Mouse (Mus musculus) layer of hippocampus, adult 11-12 months (tissue): Measurements from ENCODE around the gene Slc22a5.
A peak's percentile ranks its signal among the peaks of the same experiment; 100 is the strongest.
"Not testable (repeated sequence)": the region's sequence is repeated elsewhere in the genome, so short reads cannot be mapped to it uniquely, and the experiment has no call there.

Experiments used
- DNase-seq: peaks from one replicate; pipeline ENCODE4 v3.0.0; 2022; ENCODE audit warnings: low spot score

The Slc22a5 gene

DNA sequence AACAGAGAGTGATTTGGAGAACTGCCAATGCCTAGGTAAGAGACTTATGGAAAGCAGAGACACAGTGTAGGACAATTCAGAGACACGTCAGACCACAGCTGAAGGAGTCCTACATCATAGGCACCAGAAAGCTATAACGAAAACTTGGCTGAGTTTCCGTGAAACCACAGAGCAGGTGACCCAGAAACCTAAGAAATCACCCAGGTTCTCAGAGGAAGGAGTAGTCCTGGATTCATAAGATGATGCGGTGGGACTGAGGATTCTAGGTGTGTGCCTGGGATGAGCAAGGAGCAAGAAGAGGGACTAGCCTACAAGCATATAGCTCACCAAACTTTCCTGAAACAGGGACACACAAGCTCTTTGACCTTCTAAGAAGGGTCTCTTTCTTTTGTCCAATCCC, 3.2 kb downstream of the Slc22a5 start:
- DNase-seq, result no peak

DNA sequence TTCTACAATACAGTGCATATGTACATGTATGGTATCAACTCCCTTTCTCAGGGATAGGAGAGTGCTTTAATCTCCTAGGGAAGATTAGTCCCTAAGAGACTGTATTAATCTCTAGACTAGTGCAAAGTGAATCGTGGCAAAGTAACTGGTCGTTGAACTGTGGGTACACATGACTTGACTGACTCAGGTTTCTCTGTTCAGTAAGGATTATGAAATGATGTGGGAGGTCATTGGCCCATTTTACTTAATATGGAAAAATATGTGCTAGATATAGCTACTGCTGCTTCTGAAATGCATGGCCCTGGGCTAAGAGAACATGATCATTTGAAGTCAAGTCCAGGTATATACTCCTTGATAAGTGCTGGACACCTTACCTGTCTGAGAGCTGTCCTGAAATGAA, 8.2 kb downstream of the Slc22a5 start:
- DNase-seq, result no peak

DNA sequence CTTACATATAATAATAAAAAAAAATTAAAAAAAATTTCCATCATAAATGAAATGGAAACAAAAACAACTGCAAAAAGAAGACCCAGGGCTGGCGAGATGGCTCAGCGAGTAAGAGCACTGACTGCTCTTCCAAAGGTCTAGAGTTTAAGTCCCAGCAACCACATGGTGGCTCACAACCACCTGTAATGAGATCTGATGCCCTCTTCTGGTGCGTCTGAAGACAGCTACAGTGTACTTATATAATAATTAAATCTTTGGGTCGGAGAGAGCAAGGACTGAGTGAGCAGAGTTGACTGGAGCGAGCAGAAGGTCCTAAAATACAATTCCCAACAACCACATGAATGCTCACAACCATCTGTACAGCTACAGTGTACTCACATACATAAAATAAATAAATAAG, 13.4 kb downstream of the Slc22a5 start:
- DNase-seq, result not testable (repeated sequence)

DNA sequence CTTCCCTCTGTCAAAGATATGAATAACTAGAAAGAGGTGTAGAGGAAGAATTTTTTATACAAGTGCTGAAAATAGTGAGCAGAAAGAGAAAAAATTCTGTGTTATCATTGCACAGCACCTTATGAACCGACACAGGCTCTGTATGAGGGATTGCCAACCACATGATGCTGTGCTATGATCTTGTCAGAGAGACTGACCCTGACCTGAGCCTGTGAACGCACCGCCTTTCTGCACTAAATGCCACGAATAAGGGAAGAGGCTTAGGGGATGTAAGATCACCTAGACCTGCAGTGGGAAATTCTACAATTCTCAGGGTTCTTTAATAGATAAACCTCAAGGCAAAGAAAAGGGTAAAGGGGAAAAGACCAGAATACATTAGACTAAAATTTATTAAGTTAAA, 15.0 kb downstream of the Slc22a5 start:
- no peak for DNase-seq

DNA sequence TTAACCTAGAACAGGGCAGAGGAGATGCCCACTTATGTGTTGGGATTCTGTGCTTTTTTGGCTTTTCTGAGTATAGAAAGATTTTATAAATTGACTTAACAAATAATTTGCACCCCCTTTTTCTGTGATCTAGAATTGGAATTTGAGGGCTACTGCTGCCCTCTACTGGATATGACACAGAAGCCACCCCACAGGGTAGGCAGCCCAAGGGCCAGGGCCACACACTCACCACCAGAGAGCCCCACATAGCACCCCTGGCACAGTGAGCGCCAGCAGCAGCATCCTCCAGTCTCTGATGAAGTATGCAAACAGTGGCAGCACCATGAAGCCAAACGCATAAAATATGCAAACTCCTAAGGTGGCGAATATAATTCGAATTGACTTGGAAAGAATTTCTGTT, 16.8 kb downstream of the Slc22a5 start:
- DNase-seq, result no peak

DNA sequence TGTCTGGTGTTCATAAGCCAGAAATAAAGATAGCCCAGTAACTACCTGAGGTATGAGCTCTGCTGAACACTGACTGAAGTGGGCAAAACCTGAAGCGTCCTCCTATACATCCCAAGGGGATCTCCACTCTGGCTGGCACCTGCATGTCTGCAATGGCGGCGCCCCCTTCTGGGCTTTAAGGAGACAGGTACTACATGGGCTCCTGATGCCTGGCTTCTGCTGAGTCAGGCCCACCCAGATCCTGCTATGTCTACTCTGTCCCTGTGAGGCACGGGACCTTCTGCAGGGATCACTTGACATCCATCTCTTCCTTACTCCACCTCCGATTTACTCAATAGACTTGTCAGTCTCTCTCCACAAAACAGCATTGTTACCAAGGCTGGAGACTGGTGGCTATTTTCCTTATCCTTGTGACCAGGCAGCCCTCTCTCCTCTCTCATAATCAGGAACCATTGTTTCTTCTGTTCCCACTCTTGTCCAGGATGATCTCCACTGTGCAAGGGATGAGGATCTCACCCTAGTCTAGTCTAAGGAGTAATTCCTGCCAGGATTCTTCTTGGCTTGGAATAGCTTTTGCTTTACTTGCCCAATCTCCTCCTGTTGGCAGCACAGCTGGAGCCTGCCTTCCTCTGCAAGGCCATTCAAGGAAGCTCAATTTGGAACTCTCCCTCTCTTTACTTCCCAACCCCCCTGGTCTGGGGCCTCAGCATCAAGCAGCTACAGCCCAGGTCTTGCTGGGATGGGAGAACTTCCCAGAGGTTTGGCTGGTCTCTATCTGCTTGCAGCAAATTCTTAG, 17.4 kb downstream of the Slc22a5 start:
- DNase-seq, result not testable (repeated sequence)

DNA sequence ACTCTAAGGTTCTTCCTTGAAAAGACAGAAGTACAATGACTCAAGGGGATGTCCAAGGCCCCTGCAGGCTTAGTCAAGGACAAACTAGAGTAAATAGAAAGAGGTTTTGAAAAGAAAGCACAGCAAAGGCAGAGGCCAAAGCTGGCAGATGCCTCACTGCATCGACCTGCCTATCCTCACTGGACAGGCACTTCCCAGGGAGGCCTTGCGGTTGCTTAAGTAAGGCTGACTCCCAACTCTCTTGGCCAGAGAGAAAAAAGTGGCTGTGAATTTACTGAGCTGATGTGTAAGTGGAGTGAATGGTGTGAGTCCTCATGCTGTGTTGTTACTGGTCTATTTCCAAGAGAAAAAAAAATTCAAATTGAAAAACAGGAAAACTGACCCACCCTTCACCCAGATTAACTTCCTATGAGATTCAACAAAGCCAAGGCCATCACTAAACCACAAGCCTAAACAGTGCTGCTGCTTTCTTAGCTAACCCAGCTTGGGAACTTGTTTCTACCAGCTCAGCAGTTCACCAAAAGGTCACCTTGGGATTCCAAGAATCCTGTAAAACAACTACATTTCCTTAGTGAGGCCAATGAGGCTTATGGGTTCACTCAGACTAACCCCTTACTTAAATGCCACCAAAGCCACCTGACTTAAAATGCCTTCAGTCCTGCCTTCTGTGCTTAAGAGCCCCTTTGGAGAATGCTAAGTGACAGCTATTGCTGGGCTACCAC, 19.5 kb downstream of the Slc22a5 start:
- no peak for DNase-seq

DNA sequence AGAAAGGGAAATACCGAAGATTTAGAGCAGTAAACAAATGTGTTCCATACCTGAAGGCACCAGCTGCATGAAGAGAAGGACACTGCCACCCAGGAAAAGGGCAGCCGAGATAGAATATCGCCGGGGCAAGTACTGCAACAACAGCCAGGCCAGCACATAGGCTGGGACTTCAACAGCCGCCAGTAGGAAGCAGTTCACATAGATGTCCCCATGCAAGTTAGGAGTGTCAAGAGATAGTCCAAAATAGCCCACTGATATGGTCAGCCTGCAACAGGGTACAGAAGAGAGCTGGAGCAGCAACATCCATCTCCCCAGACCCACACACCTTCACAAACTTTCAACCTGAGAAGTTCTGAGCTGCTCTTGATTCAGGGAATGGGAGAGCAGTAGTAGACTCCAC, 22.3 kb downstream of the Slc22a5 start:
- DNase-seq, result no peak

DNA sequence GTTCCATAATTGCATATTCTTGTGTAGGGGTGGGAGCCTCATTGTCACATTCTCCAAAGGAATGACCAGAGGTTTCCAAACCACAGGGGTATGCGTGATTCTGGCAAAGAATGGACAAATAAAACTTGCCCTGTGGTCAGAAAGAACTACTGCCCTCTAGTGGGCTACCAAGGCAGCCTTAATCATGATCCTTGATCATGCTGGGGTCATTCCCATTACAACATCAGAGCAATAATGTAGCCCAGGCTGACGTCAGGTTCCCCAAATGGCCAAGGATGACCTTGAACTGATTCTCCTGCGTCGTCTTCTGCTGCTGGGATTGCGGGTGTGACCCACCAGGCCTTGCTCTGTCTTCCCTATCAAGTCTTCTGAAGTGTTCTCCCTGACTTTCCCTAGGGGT, 23.1 kb downstream of the Slc22a5 start:
- not testable (repeated sequence) for DNase-seq

DNA sequence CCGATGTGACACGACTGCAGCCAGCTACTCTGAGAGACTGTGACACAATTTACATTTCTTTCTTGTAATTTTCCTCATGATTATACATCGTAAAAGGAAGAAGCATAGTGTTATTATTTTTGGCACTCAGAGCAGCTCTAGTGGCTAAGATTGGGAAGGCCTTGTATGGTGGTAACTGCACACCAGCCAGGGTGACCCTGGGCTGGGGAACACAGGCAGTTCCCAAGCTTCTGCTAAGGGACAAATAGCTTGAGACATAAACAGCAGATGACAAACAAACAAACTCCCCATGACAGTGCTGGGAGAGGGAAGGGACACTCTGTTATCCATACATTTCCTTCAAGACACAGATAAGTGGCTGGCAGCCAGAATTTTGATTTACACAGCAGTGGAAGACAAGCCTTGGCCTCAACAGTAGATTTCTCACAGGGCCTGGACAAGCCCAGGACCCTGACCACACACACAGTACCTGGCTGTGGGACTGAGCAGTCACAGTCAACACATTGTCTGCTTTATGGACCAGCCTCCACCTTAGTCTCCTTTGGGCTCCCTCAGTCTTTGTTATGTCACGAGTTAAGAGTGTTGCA, 26.6 kb downstream of the Slc22a5 start:
- not testable (repeated sequence) for DNase-seq

DNA sequence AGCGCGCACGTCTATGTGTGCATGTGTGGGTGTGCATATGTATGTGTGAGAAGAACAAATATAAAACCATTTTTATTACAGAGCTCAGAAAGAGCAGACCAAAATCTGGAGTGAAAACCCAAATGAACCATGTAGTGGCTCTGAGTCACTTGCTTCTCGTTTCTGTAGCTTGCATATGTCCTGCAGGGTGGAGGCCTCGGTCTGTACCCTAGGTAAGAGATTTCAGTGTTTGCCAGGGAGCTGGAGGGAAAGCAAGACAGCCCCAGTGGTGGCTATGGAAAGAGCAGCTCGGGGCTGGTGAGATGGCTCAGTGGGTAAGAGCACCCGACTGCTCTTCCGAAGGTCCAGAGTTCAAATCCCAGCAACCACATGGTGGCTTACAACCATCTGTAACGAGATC, 30.5 kb downstream of the Slc22a5 start:
- DNase-seq, result not testable (repeated sequence)

DNA sequence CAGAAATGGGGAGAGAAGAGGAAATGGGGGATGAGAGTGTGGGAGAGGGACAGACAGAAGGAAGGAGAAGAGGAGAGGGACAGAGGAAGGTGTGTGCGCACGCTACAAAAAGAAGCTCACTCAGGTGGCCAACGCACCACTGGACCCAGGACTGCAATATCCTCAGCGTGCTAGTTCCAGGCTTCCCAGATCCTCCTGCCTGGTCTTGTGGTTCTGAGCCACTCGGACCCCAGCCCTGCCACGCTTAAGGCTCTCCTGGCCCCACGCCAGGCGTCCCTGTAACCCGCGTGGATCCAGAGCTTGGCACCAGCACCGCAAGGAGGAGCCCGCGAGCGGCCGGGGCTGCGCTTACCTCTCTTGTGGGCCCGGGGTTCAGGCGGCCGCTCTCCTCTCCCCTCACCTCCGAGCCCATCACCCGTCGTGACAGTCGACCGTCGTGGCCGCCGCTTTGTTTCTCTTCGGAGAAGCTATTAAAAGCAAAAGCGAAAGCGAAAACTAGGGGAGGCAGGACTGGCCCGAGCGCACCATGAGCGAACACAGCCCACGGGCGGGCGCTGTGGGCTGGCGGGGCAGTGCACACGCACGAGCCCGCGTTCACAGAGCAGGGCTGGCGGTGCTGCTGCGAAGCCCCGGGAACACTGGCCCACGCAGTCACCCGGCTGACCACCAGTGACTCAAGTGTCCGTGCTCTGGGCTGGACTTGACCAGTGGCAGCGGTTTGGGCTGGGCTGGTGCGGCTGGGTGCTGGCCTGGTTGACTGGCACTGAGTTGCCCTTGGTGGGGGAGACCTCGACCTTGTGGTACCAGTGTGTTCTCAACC, 32.5 kb downstream of the Slc22a5 start, which contains the start of gene Gm12216:
Gene Gm12216 (minus strand): TSS at position 496 of the 820 bp plus-strand sequence.
- not testable (repeated sequence) for DNase-seq

DNA sequence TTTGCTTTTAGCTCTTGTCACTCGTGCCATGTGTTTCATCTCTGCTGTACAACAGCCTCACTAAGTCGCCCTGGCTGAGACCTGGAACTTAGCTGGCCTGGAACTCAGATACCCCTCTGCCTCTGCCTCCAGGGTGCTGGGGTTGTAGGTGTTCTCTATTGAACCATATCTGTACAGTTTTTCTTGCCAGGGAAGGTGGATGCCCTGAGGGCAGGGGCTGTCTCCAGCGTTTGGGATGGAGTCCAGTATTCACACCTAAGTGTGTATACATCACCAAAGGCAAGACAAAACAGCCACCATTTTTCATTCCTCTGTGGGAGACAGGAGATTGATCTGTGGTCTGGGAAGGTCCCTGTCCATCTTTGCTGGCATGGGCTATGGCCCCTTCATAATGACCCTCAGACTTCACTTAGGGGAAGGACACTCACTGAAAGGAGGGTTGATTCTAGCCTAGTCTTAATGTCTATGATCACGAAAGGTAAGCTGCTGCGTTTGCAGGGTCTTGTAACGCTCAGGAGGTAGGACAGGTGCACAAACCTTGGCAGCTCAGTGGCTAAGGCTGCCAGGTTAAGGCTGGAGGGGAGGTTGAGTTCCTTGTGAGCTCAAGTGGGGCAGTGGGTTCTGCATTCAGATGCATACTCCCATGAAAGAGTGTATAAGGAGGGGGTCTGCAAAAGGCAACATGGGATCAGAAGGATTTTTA, 33.3 kb downstream of the Slc22a5 start:
- no peak for DNase-seq

DNA sequence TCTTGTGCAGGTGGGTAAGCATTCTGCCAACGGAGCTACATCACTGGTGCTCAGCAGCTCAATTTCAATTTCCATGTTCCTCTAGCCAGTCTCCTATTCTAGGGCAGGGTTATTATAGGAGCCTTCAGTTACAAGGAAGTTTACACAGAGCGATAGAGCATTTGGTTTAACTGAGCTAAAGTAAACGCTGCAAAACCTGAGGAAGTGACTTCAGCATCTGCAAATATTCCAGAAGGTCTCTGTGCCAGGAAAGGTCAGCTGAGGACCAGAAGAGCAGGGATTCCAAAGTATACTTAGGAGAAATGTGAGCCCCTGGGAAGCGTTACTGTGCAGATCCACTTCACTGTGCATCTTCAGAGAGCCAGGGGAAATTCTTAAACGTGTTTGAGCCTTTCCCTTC, 37.8 kb downstream of the Slc22a5 start:
- DNase-seq, result no peak

DNA sequence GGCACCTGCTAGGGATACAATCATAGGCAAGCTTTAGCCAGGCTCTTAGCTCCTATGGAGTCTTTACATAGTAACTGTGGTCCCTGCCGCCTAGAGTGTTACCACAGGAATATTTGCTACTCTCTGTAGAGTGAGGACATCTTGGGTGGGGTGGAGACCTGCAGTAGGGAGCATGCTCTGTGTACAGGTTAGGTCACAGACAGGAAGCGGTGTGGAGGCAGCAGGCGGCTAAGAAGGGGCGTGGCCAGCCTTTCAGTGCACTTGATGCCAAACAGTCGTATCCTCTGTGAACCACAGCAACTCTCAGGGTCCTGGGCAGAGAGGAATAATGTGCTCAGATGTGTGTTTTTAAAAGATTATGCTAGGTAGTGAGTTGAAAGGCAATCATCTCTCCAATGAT, 39.7 kb downstream of the Slc22a5 start:
- DNase-seq, result no peak

DNA sequence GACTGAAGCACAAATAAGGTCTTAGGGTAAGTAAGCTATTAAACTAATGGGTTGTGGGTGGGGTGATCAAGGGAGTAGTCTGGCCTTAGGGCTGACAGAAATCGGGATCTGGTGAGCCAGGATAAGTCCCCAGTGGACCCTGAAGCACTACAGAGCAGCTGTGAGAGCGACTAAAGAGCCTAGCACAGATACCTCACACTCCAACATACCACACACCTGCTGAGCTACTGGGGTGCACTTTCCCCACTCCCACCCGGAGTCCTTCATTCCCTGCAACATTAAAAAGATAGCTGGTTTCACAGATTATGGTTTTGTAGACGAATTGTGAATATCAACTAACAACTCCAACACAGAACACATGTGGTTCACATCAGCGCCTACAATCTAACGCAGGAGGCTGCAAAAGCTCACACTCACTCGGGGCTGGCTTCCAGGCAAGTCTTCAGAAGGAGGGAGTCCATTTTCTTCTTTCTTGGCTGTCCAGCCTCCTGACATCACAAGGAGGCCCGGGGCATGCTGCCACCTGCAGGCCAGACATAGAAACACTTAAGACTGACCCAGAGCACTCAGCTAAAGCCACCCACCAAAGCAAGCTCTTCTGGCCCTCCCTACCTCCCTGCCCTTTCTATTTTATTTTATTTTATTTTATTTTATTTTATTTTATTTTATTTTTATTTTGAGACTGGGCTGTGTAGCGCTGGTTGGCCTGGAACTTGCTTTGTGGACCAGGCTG, 41.7 kb downstream of the Slc22a5 start:
- DNase-seq, result peak; percentile 73

DNA sequence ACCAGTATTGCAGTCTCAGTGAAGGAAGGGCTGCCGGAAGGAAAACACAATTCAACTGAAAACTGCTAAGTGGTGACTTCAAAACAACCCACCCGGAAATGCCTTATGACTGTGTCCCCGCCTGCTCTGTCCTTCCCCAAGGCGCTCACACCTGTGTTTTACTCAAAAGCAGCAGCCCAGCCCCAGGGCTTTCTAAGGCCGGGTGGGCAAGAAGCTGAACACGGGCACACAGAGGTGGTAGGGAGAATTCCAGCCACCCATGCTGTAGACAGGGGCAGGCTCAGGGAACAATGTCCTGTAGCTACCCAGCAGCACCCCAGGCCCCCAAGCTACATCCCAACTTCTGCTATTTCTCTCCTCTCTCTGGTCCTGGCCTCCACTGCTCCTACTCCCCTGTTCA, 45.8 kb downstream of the Slc22a5 start:
- DNase-seq, result no peak

DNA sequence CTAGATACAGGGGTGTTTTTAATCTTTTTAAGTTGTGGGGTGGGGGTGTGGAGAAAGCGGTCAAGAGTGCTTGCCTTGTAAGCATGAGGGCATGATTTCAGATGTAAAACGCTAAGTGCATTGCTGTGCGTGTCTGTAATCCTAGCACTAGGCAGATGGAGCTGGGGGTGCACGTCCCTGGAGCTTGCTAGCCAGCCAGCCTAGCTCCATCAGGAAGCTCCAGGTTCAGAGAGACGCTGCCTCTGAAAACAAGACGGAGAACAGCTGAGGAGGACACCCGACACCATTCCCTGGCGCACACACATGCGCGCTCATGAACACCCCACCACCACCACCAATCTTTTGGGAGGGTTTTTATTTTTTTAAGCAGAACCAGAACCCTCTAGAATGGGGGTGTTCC, 48.4 kb downstream of the Slc22a5 start:
- peak; percentile 49 for DNase-seq

DNA sequence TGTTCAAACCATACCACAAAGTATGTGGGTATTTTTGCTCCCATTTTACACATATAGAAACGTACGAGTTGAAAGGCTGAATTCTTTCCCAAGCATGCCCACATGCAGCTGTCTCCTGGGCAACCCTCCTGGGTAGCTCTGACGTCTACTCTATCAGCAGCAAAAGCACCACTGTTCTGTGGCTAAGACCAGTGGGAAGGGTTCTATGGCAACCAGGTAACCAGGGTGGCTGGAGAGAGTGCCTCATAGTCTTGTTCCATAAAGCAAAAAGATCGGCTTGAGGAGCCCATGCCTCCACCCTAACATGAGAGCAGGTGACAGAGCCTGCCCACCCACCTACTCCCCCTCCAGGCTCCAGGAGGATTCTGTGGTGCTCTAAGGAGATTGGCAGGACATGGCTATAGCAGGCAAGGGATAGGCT, 49.3 kb downstream of the Slc22a5 start:
- no peak for DNase-seq

DNA sequence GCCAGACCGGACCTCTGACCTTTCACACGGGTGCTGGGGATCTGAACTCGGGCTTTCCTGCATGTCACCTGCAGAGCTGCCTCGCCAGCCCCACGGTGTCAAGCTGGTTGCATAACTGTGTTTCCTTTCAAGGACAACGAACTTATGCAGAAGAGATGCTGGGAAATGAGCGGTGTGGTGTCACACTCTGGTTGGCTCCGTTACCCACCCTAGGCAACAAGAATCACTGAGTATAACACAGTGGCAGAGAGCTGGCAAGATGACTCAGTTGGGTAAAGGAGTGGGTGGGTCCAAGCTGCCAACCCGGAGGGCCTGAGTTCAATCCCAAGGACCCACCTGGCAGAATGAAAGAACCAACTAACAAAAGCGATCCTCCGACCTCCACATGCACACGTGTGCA, 49.9 kb downstream of the Slc22a5 start:
- DNase-seq, result no peak
